Mouse (Mus musculus) liver, embryonic 11.5 days (tissue): ENCODE data around the gene Npc1l1. TPM values are rescaled to one million over a fixed set of nuclear protein-coding genes. Genes with fewer than 3 reads are reported as not detected.
"Not testable (repeated sequence)": the region's sequence is repeated elsewhere in the genome, so short reads cannot be mapped to it uniquely, and the experiment has no call there.

Source experiments
- ATAC-seq: fragments of 200-750 bp; cut with Nextera tagmentation; replicated peaks from 2 replicates; pipeline ENCODE4 v1.8.0; 2017; ENCODE audit warnings: moderate number of reproducible peaks, mild to moderate bottlenecking, moderate TSS enrichment, moderate library complexity; ENCODE audit not compliant: low FRiP score
- DNase-seq: peaks from one replicate; pipeline ENCODE4 v3.0.0-alpha.2; 2017; ENCODE audit warnings: low spot score
- H3K27ac ChIP-seq: fragments of 300-500 bp; sonication (generic); 2 replicates; pipeline ENCODE4 v1.5.1; 2014; ENCODE audit warnings: mild to moderate bottlenecking, low read depth, low read length, control low read depth
- H3K27me3 ChIP-seq: fragments of 300-500 bp; sonication (generic); replicated peaks from 2 replicates; pipeline ENCODE4 v1.6.1; 2014; ENCODE audit warnings: low read length, mixed read lengths; ENCODE audit not compliant: control insufficient read depth, insufficient read depth
- H3K36me3 ChIP-seq: fragments of 300-500 bp; sonication (generic); 2 replicates; pipeline ENCODE4 v1.6.1; 2014; ENCODE audit warnings: mild to moderate bottlenecking, low read length, moderate library complexity, mixed read lengths; ENCODE audit not compliant: control insufficient read depth, insufficient read depth
- H3K4me1 ChIP-seq: fragments of 300-500 bp; sonication (generic); replicated peaks from 2 replicates; pipeline ENCODE4 v1.6.1; 2014; ENCODE audit warnings: low read length, mixed read lengths; ENCODE audit not compliant: control insufficient read depth, insufficient read depth
- H3K4me2 ChIP-seq: fragments of 300-500 bp; sonication (generic); 2 replicates; pipeline ENCODE4 v1.6.1; 2014; ENCODE audit warnings: mild to moderate bottlenecking, control low read depth, moderate library complexity
- H3K4me3 ChIP-seq: fragments of 300-500 bp; sonication (generic); 2 replicates; pipeline ENCODE4 v1.5.1; 2014; ENCODE audit warnings: low read depth, low read length, control low read depth
- H3K9ac ChIP-seq: fragments of 300-500 bp; sonication (generic); 2 replicates; pipeline ENCODE4 v1.6.1; 2014; ENCODE audit warnings: low read depth, low read length, control low read depth
- H3K9me3 ChIP-seq: fragments of 300-500 bp; sonication (generic); 2 replicates; pipeline ENCODE4 v1.6.1; 2016; ENCODE audit warnings: low read length, inconsistent platforms, mixed read lengths; ENCODE audit not compliant: control insufficient read depth
- WGBS: fragments of 180-500 bp; shearing (Covaris S2); extraction: QIAGEN DNeasy Blood & Tissue Kit; methylation state at CpG from one replicate; pipeline ENCODE4 v1.1.7; 2014; 5-methylcytosine and 5-hydroxymethylcytosine counted together
- polyA plus RNA-seq: library from polyadenylated mRNA; unstranded; fragments of >200 nt; fragmentation: Nextera tagmentation; extraction: Ambion mirVana; gene quantifications from 2 replicates; pipeline ENCODE4 v1.2.1, GENCODE M21; 2014

Npc1l1 gene
- polyA plus RNA-seq, 1 experiment from 2014 or later: 0.23 TPM

DNA sequence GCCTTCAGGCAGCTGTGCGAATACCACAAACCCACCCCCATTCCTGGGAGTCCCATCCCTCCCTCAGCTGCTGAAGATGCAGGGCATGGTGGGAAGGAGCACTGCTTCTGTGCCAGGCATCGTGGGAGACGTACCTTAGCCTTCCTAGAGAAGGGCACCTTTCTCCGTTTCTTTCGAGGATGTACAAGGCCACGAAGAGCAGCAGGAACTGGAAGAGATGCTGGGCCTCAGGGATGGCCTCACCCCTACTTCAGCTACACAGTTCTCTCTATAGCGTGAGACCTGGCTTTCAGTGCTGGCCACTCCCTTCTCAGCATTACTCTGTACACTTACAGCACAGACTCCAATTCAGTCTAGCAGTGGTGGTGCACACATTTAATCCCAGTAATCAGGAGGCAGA is 29.5 kb upstream of the Npc1l1 start:
- no peak for DNase-seq
- ATAC-seq: no peak
- H3K27ac ChIP-seq: no peak overlapping the region
- no peaks in the 10 kb centered on the region for H3K4me1 ChIP-seq
- no peak overlapping the region for H3K9ac ChIP-seq
- H3K4me3 ChIP-seq: no peak overlapping the region
- 94% methylated on average over 7 of the region's 7 CpGs for WGBS
- no peak overlapping the region for H3K4me2 ChIP-seq
- peaks cover 65% of the 10 kb centered on the region for H3K36me3 ChIP-seq
- no peaks in the 10 kb centered on the region for H3K9me3 ChIP-seq
- H3K27me3 ChIP-seq: no peaks in the 10 kb centered on the region

DNA sequence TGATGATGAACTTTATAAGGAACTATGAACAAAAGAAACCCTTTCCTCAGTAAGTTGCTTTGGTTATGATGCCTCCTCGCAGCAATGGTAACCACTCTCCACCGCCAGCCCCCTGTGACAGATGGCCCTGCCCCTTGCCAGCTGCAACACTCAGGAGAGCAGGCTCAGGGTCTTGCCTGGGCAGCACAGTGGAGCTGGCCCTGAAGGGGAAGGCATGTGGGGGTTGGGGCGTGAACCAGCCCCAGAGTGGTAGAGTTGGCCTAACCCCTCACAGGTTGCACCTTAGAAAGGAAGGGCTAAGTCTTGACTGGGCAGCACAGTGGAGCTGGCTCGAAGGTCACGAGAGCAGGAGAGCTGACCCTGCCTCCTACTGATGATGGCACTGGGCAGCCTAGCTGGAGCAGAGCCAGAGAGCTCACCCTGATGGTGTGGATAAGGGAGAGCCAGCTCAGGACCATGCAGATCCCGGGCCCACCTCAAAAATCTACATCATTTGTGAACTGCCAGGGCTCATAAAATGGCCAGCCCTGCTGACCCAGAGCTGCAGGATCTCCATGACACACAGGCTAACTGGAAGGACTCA is 26.6 kb upstream of the Npc1l1 start:
- Histone ChIP-seq H3K4me2 (no peak overlapping the region), H3K36me3 (peaks cover 39% of the 10 kb centered on the region), H3K4me3 (no peak overlapping the region), H3K9me3 (no peaks in the 10 kb centered on the region), H3K9ac (no peak overlapping the region), H3K27ac (no peak overlapping the region), H3K27me3 (no peaks in the 10 kb centered on the region), H3K4me1 (no peaks in the 10 kb centered on the region)
- ATAC-seq: peak; percentile 64
- no peak for DNase-seq
- WGBS: 64% methylated on average over 6 of the region's 6 CpGs

GRCm38 (mm10) chr11:6254602-6255001 is 24.7 kb upstream of the Npc1l1 start:
- peaks cover 19% of the 10 kb centered on the region for H3K36me3 ChIP-seq
- not testable (repeated sequence) for H3K27ac ChIP-seq, H3K9me3 ChIP-seq, DNase-seq, H3K4me3 ChIP-seq, H3K4me1 ChIP-seq, H3K27me3 ChIP-seq, H3K9ac ChIP-seq, ATAC-seq, H3K4me2 ChIP-seq
- 88% methylated on average over 2 of the region's 2 CpGs for WGBS

DNA sequence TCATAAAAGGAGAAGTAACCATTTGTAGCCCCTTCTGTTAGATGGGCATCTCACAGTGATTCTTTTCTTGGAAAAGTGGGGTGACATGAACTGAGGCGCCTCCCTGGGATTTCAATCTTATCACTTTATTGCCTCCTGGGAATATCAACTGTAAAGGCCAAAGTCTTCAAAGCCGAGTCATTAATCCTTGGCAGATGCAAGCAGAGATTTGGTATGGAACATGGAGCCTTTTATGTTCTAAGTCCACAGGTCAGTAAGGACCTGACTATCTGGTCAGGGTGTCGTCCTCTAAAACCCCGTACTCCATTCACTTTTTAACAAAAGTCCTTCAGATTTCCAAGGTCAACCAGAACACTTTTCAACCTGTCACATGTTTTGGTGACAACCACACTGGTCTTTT is 22.9 kb upstream of the Npc1l1 start:
- WGBS: 87% methylated on average over 4 of the region's 4 CpGs
- ATAC-seq (no peak), DNase-seq (no peak)

DNA sequence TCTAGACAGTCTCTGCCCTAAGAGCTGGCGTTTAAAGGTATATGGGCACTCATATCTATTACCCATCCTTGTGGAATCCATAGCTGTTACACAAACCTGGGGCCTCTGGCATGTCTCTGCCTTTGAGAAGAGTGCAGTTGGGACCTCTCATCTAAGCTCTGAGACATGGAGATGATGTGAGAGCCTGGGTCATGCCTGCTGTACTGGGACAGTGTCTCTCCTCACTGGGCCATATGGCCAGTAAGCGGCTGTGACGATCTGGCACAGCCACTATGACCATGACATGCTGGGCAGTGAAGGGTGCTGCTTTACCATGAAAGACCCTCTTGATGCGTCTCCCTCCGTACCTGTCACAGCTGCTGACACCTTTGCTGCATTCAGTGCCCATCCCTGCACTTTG is 22.3 kb upstream of the Npc1l1 start:
- Histone ChIP-seq H3K9ac (no peak overlapping the region), H3K27ac (no peak overlapping the region), H3K27me3 (no peaks in the 10 kb centered on the region), H3K4me1 (no peaks in the 10 kb centered on the region), H3K9me3 (no peaks in the 10 kb centered on the region), H3K36me3 (no peaks in the 10 kb centered on the region; the same call in 1 of the 2 replicates), H3K4me3 (no peak overlapping the region), H3K4me2 (no peak overlapping the region)
- WGBS: 74% methylated on average over 5 of the region's 5 CpGs
- ATAC-seq (no peak), DNase-seq (no peak)

More for the DNA sequence above, 22.9 kb upstream of the Npc1l1 start:
- H3K27ac ChIP-seq: no peak overlapping the region
- H3K36me3 ChIP-seq: peaks cover 3% of the 10 kb centered on the region; the same call in 1 of the 2 replicates
- H3K9ac ChIP-seq: no peak overlapping the region
- H3K4me2 ChIP-seq: no peak overlapping the region
- no peak overlapping the region for H3K4me3 ChIP-seq
- H3K27me3 ChIP-seq: no peaks in the 10 kb centered on the region
- no peaks in the 10 kb centered on the region for H3K9me3 ChIP-seq
- no peaks in the 10 kb centered on the region for H3K4me1 ChIP-seq

DNA sequence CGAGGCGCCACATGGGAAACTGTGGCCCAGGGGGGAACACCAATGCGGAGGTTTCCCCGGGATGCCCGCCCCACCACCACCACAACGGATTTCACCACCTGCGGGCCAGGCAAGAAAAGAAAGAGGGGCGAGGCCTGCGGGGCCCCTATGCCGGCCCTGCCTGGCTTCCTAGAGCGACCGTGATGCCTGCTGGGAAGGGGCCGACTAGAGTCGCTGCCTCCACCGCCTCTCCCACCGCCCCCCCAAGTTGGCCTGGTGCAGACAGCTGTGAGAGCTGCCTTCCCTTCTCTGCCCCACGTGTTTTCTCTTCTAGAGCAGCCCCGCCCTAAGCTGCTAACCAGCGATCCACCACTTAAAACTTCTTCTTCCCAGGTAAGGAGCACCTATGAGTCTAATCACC is 14.8 kb upstream of the Npc1l1 start:
- H3K4me1 ChIP-seq: no peaks in the 10 kb centered on the region
- no peak overlapping the region for H3K4me3 ChIP-seq
- DNase-seq: no peak
- no peak overlapping the region for H3K4me2 ChIP-seq
- 59% methylated on average over 18 of the region's 19 CpGs for WGBS
- no peaks in the 10 kb centered on the region for H3K9me3 ChIP-seq
- no peaks in the 10 kb centered on the region for H3K27me3 ChIP-seq
- H3K27ac ChIP-seq: no peak overlapping the region
- no peak for ATAC-seq
- no peaks in the 10 kb centered on the region for H3K36me3 ChIP-seq
- H3K9ac ChIP-seq: no peak overlapping the region

DNA sequence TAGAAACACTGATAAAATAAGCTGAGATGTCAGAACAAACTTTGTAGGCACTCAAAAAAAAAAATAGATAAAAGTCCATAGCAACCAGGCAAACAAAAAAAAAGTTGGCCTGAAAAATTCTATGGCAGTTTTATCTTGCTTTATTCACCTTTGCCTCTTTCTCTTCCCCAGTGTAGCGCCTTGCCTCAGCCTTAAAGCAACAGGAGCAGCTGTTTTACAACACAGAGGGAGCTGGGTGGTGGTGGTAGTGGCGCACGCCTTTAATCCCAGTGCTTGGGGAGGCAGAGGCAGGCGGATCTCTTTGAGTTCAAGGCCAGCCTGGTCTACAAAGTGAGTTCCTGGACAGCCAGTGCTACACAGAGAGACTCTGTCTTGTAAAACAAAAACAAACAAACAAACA is 3.1 kb upstream of the Npc1l1 start:
- Histone ChIP-seq H3K27ac (no peak overlapping the region), H3K9ac (no peak overlapping the region), H3K4me1 (no peaks in the 10 kb centered on the region), H3K9me3 (peaks cover 6% of the 10 kb centered on the region; the same call in 1 of the 2 replicates), H3K4me2 (no peak overlapping the region), H3K4me3 (no peak overlapping the region), H3K36me3 (no peaks in the 10 kb centered on the region), H3K27me3 (no peaks in the 10 kb centered on the region)
- no peak for DNase-seq
- 82% methylated on average over 4 of the region's 4 CpGs for WGBS
- ATAC-seq: no peak

- Histone ChIP-seq H3K9ac (no peak overlapping the region), H3K4me1 (no peaks in the 10 kb centered on the region), H3K4me2 (no peak overlapping the region), H3K27ac (no peak overlapping the region), H3K9me3 (no peaks in the 10 kb centered on the region), H3K36me3 (no peaks in the 10 kb centered on the region), H3K27me3 (peaks cover 2% of the 10 kb centered on the region; the same call in 1 of the 2 replicates), H3K4me3 (no peak overlapping the region)
- ATAC-seq (no peak), DNase-seq (no peak)
- 72% methylated on average over 14 of the region's 14 CpGs for WGBS
Measured at GRCm38 (mm10) chr11:6224541-6225229, 5.3 kb downstream of the Npc1l1 start.

GRCm38 (mm10) chr11:6222187-6222586 is 7.8 kb downstream of the Npc1l1 start:
- H3K9me3 ChIP-seq: no peaks in the 10 kb centered on the region
- no peak overlapping the region for H3K4me2 ChIP-seq
- H3K9ac ChIP-seq: no peak overlapping the region
- H3K4me3 ChIP-seq: no peak overlapping the region
- H3K27ac ChIP-seq: no peak overlapping the region
- no peaks in the 10 kb centered on the region for H3K4me1 ChIP-seq
- DNase-seq (no peak), ATAC-seq (no peak)
- no peaks in the 10 kb centered on the region for H3K36me3 ChIP-seq
- H3K27me3 ChIP-seq: peaks cover 2% of the 10 kb centered on the region; the same call in 1 of the 2 replicates
- 89% methylated on average over 10 of the region's 10 CpGs for WGBS
